Mouse (Mus musculus): Measurements from ENCODE around the gene Cpm. TPM values are rescaled to one million over a fixed set of nuclear protein-coding genes. Genes with fewer than 3 reads are reported as not detected.
"Not testable (repeated sequence)": the region's sequence is repeated elsewhere in the genome, so short reads cannot be mapped to it uniquely, and the experiment has no call there.

Cpm gene
- total RNA-seq, 2 experiments from 2014 or later: 2.2 to 2.9 TPM

GRCm38 (mm10) chr10:117698313-117699138 lies 69.2 kb downstream of the Cpm start:
- DNase-seq: no peak
- TF ChIP-seq CTCF (IDR thresholded peaks at IDR 0.05): no peak
- Histone ChIP-seq H3K27ac (no peak overlapping the region), H3K4me3 (no peak overlapping the region)
- intact Hi-C loops (cut with DNase I): no loop called here

DNA sequence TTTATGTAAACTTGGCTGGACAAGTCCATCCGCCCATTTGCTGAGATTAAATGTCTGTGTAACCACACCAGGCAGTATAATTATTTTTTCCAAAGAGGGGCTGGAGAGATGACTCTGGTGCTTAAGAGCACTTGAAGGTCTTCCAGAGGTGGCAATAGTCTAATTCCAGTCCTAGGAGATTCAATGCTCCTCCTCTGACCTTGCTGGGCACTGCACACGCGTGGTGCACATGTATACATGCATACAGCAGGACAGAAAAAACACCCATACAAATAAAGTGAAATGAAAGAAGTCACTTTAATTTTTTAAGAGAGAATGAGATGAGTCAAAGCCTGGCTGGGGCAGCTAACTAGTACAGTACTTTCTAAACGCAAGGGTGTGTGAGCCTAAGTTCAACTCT lies 70.6 kb downstream of the Cpm start:
- no peak for DNase-seq
- Histone ChIP-seq H3K27ac (no peak overlapping the region), H3K4me3 (no peak overlapping the region)
- TF ChIP-seq CTCF (IDR thresholded peaks at IDR 0.05): no peak
- intact Hi-C loops (cut with DNase I): loop anchor here (10.0 kb wide), 2 partner anchors 335 to 475 kb away; partner anchors contain the start of gene Yeats4

DNA sequence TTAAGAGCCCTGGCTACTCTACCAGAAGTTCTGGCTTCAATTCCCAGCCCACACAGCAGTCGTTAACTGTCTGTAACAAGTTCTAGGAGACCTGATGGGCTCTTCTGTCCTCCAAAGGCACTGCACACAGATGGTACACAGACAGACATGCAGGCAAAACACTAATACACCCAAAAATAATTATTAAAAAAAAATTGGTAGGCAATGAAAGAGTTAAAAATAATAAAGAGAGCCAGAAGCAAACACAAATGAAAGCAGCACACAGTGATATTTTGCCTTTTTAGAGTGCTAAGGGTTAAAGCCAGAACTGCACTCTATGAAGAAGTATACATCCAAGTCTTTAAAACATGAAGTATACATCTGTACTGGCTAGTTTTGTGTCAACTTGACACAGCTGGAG lies 71.2 kb downstream of the Cpm start:
- H3K27ac ChIP-seq: no peak overlapping the region
- H3K4me3 ChIP-seq: no peak overlapping the region
- intact Hi-C loops (cut with DNase I): loop anchor here (10.0 kb wide), 2 partner anchors 336 to 476 kb away; partner anchors contain the start of gene Yeats4
- DNase-seq: no peak
- no peak for TF ChIP-seq CTCF (IDR thresholded peaks at IDR 0.05)

DNA sequence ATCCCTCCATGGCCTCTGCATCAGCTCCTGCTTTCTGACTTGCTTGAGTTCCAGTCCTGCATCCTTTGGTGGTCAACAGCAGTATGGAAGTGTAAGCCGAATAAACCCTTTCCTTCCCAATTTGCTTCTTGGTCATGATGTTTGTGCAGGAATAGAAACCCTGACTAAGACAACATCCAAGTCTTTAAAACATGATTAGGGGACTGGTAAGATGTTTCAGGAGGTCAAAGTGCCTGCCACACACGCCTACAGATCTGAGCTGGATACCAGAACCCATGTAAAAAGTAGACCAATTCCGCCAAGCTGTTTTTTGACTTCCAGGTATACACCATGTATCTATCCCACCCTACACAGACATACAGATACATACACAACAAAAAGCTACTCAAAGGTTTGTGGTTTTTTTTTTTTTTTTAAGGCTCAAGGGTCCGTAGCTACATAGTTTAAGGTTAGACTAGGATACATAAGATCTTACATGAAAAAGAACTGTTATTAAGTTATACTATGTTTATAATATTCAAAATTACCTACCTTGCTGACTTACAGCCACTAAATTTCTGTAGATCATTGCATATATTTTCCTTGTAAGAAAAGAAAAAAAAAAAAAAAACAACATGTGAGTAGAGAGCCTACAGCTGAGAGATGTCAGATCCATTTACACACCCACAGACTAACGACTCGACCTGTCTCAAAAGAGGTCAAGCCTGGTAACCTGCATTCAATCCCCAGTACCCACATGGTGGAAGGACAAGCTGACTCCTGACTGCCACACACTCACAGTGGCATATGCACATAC lies 71.9 kb downstream of the Cpm start:
- H3K4me3 ChIP-seq: no peak overlapping the region
- intact Hi-C loops (cut with DNase I): loop anchor here (10.0 kb wide), 2 partner anchors 336 to 476 kb away; partner anchors contain the start of gene Yeats4
- no peak overlapping the region for H3K27ac ChIP-seq
- no peak for DNase-seq
- no peak for TF ChIP-seq CTCF (IDR thresholded peaks at IDR 0.05)

DNA sequence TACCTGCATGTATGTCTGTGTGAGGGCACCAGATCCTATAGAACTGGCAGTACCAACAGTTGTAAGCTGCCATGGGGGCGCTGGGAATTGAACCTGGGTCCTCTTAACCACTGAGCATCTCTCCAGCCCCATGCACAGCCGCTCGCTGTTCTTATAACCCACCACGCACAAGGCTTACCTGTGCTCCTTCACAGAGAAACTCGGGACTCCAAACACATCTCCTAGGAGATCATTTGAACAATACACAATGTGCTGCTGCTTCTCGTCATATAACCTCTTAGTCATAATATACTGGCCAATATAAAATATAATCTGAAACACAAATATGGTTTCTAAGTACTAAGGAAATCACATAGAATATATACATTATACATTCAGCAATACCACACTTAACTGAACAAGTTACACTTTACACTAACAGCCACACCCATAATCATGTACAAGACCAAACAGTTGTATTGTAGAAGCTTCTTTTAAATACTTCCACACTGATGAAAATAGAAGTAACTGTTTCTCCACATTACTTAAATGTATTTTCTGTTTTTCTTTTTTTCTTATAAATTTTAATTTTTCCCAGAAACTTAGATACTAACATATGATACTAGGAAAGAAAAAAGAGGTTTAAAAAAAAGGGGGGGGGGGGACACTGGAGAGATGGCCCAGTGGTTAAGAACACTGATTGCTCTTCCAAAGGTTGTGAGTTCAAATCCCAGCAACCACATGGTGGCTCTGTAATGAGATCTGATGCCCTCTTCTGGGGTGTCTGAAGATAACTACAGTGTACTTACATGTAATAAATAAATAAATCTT lies 72.9 kb downstream of the Cpm start:
- intact Hi-C loops (cut with DNase I): loop anchor here (10.0 kb wide), 2 partner anchors 337 to 477 kb away; partner anchors contain the start of gene Yeats4
- no peak for TF ChIP-seq CTCF (IDR thresholded peaks at IDR 0.05)
- DNase-seq: no peak
- H3K4me3 ChIP-seq: no peak overlapping the region
- H3K27ac ChIP-seq: no peak overlapping the region

GRCm38 (mm10) chr10:117703506-117703905 lies 74.2 kb downstream of the Cpm start:
- TF ChIP-seq CTCF (IDR thresholded peaks at IDR 0.05): no peak
- Histone ChIP-seq H3K4me3 (no peak overlapping the region), H3K27ac (peak overlapping the region; percentile 32; the same call in 1 of the 2 replicates)
- intact Hi-C loops (cut with DNase I): loop anchor here (10.0 kb wide), 2 partner anchors 339 to 479 kb away; partner anchors contain the start of gene Yeats4
- DNase-seq: no peak

- intact Hi-C loops (cut with DNase I): loop anchor here (10.0 kb wide), 2 partner anchors 340 to 480 kb away; partner anchors contain the start of gene Yeats4
- not testable (repeated sequence) for H3K27ac ChIP-seq, DNase-seq, H3K4me3 ChIP-seq
Measured at GRCm38 (mm10) chr10:117704314-117704963, 75.1 kb downstream of the Cpm start.

GRCm38 (mm10) chr10:117704964-117705335 lies 75.7 kb downstream of the Cpm start:
- no peak for DNase-seq
- TF ChIP-seq CTCF (IDR thresholded peaks at IDR 0.05): no peak
- no peak overlapping the region for H3K27ac ChIP-seq
- intact Hi-C loops (cut with DNase I): loop anchor here (10.0 kb wide), 2 partner anchors 340 to 480 kb away; partner anchors contain the start of gene Yeats4
- H3K4me3 ChIP-seq: no peak overlapping the region

DNA sequence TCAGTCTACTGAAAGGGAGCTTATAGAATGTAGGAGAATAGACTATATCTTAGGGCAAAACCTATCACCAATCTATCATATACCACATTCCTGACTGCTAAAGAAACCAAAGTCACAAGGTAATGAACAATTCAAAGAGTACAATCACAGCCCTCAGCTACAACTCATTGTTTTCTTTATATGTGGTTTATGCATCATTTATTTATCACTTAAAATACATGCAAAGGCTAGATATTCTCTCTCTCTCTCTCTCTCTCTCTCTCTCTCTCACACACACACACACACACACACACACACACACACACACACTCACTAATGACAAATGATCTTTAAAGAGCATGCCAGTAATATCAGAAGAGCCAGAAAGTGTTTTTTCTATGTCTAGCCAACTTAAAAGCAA lies 76.5 kb downstream of the Cpm start:
- TF ChIP-seq CTCF (IDR thresholded peaks at IDR 0.05): no peak

GRCm38 (mm10) chr10:117706440-117706839 lies 77.1 kb downstream of the Cpm start:
- no peak for DNase-seq
- intact Hi-C loops (cut with DNase I): loop anchor here (10.0 kb wide), 2 partner anchors 342 to 482 kb away; partner anchors contain the start of gene Yeats4
- TF ChIP-seq CTCF (IDR thresholded peaks at IDR 0.05): no peak
- Histone ChIP-seq H3K27ac (peak overlapping the region; percentile 29; the same call in 1 of the 2 replicates), H3K4me3 (peak overlapping the region; percentile 8; the same call in 1 of the 2 replicates)

More for the DNA sequence above, 76.5 kb downstream of the Cpm start:
- Histone ChIP-seq H3K27ac (no peak overlapping the region), H3K4me3 (no peak overlapping the region)
- DNase-seq: no peak
- intact Hi-C loops (cut with DNase I): loop anchor here (10.0 kb wide), 2 partner anchors 341 to 481 kb away; partner anchors contain the start of gene Yeats4

- intact Hi-C loops (cut with DNase I): loop anchor here (10.0 kb wide), 2 partner anchors 342 to 482 kb away; partner anchors contain the start of gene Yeats4
- TF ChIP-seq CTCF (IDR thresholded peaks at IDR 0.05): no peak
- no peak for DNase-seq
- Histone ChIP-seq H3K27ac (peak overlapping the region; percentile 29), H3K4me3 (no peak overlapping the region)
Measured at GRCm38 (mm10) chr10:117707114-117707838, 78.0 kb downstream of the Cpm start.

Measured in gastrocnemius, adult 2 months (tissue).